Mouse (Mus musculus) brown adipose tissue, adult 24 weeks (tissue): Measurements from ENCODE around the gene Bcap29. TPM values are rescaled to one million over a fixed set of nuclear protein-coding genes. Genes with fewer than 3 reads are reported as not detected.

Experiments
- H3K27ac ChIP-seq: fragments of 200-500 bp; replicated peaks from 2 replicates; pipeline ENCODE4 v1.5.1; 2012; ENCODE audit warnings: low read depth, mild to moderate bottlenecking, low read length
- H3K4me1 ChIP-seq: fragments of 200-500 bp; 2 replicates; pipeline ENCODE4 v1.6.1; 2012; ENCODE audit warnings: low read length, mixed read lengths; ENCODE audit not compliant: control insufficient read depth, insufficient read depth, insufficient read length
- H3K4me3 ChIP-seq: fragments of 200-500 bp; 2 replicates; pipeline ENCODE4 v1.5.1; 2012; ENCODE audit warnings: low read depth, mild to moderate bottlenecking, low read length, moderate library complexity; ENCODE audit not compliant: insufficient read depth
- polyA plus RNA-seq: library from polyadenylated mRNA; stranded (reverse); fragments of >200 nt; gene quantifications from 2 replicates; pipeline ENCODE4 v1.2.4, GENCODE M21; 2012; ENCODE audit not compliant: missing spikeins, insufficient read depth, insufficient read length

The Bcap29 gene
- polyA plus RNA-seq, 1 experiment: 41.5 TPM

DNA sequence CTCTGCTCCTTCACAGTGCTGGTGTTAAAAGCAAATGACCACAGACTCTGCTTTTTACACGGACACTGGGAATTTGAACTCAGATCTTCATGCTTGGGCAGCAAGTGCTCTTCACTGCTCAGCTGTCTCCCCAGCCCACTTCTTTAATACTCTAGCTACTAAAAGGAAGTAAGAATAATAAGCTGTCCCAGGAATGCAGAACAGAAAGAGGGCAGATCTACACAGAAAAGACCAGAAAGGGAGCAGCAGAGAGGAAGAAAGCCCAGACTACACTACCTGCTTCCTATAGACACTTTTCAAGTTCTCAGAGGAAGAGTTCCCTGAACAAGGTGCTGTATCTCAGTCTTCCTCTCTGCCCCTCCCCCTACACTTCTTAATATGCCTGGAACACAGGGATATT lies 83.2 kb downstream of the Bcap29 start:
- no peak overlapping the region for H3K4me3 ChIP-seq
- no peak overlapping the region for H3K27ac ChIP-seq
- no peaks in the 10 kb centered on the region for H3K4me1 ChIP-seq

DNA sequence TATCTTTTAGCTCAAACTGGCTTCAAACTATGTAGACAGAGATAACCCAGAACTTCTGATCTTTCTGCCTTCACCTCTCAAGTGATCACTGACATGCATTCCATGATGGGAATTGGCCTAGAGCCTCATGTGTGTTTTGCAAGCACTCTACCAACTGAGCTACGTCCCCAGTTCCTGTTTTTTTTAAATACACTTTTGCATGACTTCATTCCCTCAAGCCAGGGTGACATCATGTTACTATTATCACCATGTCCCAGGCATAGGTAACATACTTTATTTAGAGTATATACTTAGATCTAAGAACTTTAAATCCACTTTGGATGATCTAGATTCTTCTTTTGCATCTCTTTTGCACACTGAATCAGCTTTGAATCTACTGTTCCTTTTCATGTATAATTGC lies 88.4 kb downstream of the Bcap29 start:
- Histone ChIP-seq H3K4me3 (no peak overlapping the region), H3K4me1 (no peaks in the 10 kb centered on the region), H3K27ac (no peak overlapping the region)

DNA sequence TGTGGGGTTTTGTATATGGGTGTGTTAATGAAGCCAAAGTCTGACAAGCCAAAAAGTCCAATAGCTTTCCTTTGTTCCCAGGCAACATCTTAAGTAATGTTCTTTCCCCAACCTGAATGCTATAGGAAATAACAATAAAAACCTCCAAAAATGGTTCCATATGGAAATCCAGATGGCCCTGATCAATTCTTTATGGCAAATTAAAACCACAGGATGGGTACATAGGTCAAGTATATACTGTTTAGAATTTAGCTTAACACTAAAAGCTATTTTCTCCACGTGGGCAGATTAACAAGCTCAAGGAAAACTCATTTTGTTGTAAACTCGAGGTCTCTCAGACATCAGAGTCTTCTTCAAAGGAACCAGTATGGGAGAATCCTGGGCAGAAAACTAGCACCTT lies 89.2 kb downstream of the Bcap29 start:
- Histone ChIP-seq H3K4me3 (no peak overlapping the region), H3K27ac (no peak overlapping the region), H3K4me1 (no peaks in the 10 kb centered on the region)

DNA sequence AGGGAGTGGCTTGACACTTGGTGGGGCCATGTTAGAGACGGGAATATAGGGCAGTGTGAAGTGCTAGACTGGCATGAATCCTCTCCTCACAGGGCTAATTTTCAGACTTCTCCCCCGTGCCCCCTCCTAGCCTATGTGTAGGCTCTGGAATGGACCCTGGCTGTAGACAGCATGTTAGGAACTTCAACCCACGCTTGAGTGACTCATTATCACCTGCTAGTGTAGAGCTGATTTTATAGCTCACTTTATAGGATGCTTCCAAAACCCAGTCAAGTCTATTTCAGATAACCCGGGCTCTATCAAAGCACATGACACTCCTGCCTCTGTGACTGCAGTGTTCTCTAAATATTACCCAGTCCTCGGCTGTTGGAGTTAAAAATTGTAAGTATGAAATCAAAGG lies 92.9 kb downstream of the Bcap29 start:
- no peak overlapping the region for H3K27ac ChIP-seq
- H3K4me1 ChIP-seq: no peaks in the 10 kb centered on the region
- H3K4me3 ChIP-seq: no peak overlapping the region

Other genes with a start within 250 kb of the Bcap29 start
- not detected in 2 replicates for gene Slc26a3, start 243.8 kb downstream of the Bcap29 start, polyA plus RNA-seq
- gene Cbll1, start 135.0 kb downstream of the Bcap29 start, polyA plus RNA-seq: 5.6 and 7.8 TPM in 2 replicates
- gene Slc26a4, start 74.7 kb downstream of the Bcap29 start, polyA plus RNA-seq: not detected in 2 replicates
- 4.8 and 5.3 TPM in 2 replicates for gene Dus4l, start 20.2 kb upstream of the Bcap29 start, polyA plus RNA-seq
- 15.9 and 16.1 TPM in 2 replicates for gene Cog5, start 20.2 kb upstream of the Bcap29 start, polyA plus RNA-seq
- gene Gpr22, start 79.3 kb upstream of the Bcap29 start, polyA plus RNA-seq: not detected in 2 replicates